ENCODE assay signal across 10 mouse cellular contexts in the genomic region with DNA sequence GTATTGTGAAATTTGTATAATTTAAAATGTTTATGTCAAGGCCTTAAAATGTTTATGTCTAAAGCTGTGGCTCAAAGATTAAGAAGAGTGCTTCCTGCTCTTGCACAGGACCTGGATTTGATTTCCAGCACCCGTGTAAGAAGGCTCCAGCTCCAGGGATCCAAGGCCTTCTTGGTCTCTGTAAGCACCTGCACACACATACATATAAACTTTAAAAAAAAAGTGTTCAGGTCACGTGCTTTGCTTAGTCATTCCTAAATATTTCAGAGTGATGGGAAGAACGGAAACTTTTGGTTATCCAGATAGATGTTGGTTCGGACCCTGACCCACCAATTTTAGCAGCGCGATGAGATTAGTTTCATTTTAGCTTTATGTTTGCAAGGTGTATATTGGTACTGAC. TPM values are rescaled to one million over a fixed set of nuclear protein-coding genes. Genes with fewer than 3 reads are reported as not detected.
DNase-seq lines count a peak whose midpoint lies in the region; ATAC-seq and TF ChIP-seq lines count a peak whose summit lies in the region.
"Had no signal": no experiment of that assay in that cellular context is flagged by ENCODE, and none has a peak within 500 bp of the region (broad histone marks: within the 10 kb centered on the region; RNA-seq: fewer than 3 reads in every experiment).

No protein-coding gene starts in this region.

- no peaks in the 10 kb centered on the region for H3K9me3 ChIP-seq in kidney, postnatal 0 days (replicated peaks; ENCODE audit: low read length)
- H3K9me3 ChIP-seq in embryonic facial prominence, embryonic 11.5 days (replicated peaks; ENCODE audit: control insufficient read depth, low read length) = no peaks in the 10 kb centered on the region
- no peaks in the 10 kb centered on the region for H3K9me3 ChIP-seq in intestine, embryonic 15.5 days
- H3K9me3 ChIP-seq in neural tube, embryonic 13.5 days = no peaks in the 10 kb centered on the region

- H3K36me3 ChIP-seq in kidney, postnatal 0 days (ENCODE audit: insufficient read depth, low read length) = no peaks in the 10 kb centered on the region
- H3K36me3 ChIP-seq in embryonic facial prominence, embryonic 11.5 days (replicated peaks; ENCODE audit: control insufficient read depth, insufficient read depth, low read depth, low read length) = no peaks in the 10 kb centered on the region
- no peaks in the 10 kb centered on the region for H3K36me3 ChIP-seq in intestine, embryonic 15.5 days
- H3K36me3 ChIP-seq in neural tube, embryonic 13.5 days = peaks cover 7% of the 10 kb centered on the region

- peak overlapping the region; percentile 81 for H3K4me2 ChIP-seq in kidney, postnatal 0 days (ENCODE audit: low read length)
- peak overlapping the region; percentile 76 for H3K4me2 ChIP-seq in embryonic facial prominence, embryonic 11.5 days (ENCODE audit: low read depth, low read length)
- H3K4me2 ChIP-seq in intestine, embryonic 15.5 days (replicated peaks) = peak overlapping the region; percentile 77
- peak overlapping the region; percentile 78 for H3K4me2 ChIP-seq in neural tube, embryonic 13.5 days

- H3K4me1 ChIP-seq in kidney, postnatal 0 days (replicated peaks; ENCODE audit: insufficient read depth, low read length) = no peaks in the 10 kb centered on the region; the same call in 1 of the 2 replicates
- no peaks in the 10 kb centered on the region for H3K4me1 ChIP-seq in embryonic facial prominence, embryonic 11.5 days (ENCODE audit: control insufficient read depth, insufficient read depth, low read length)
- H3K4me1 ChIP-seq in intestine, embryonic 15.5 days (replicated peaks) = no peaks in the 10 kb centered on the region
- peaks cover 20% of the 10 kb centered on the region for H3K4me1 ChIP-seq in neural tube, embryonic 13.5 days (replicated peaks)

- H3K27me3 ChIP-seq in kidney, postnatal 0 days (ENCODE audit: insufficient read depth, low read length) = no peaks in the 10 kb centered on the region
- H3K27me3 ChIP-seq in embryonic facial prominence, embryonic 11.5 days (ENCODE audit: control insufficient read depth, insufficient read depth, low read length) = no peaks in the 10 kb centered on the region
- no peaks in the 10 kb centered on the region for H3K27me3 ChIP-seq in intestine, embryonic 15.5 days (replicated peaks)
- H3K27me3 ChIP-seq in neural tube, embryonic 13.5 days = no peaks in the 10 kb centered on the region

- H3K9ac ChIP-seq in kidney, postnatal 0 days (ENCODE audit: low read depth, low read length) = no peak overlapping the region
- H3K9ac ChIP-seq in embryonic facial prominence, embryonic 11.5 days (replicated peaks; ENCODE audit: low read length) = peak overlapping the region; percentile 33
- H3K9ac ChIP-seq in intestine, embryonic 15.5 days = no peak overlapping the region
- peak overlapping the region; percentile 90; the same call in 1 of the 2 replicates for H3K9ac ChIP-seq in neural tube, embryonic 13.5 days

- H3K27ac ChIP-seq in kidney, postnatal 0 days = no peak overlapping the region
- peak overlapping the region; percentile 63; the same call in 1 of the 2 replicates for H3K27ac ChIP-seq in embryonic facial prominence, embryonic 11.5 days (replicated peaks; ENCODE audit: low read depth, low read length)
- H3K27ac ChIP-seq in intestine, embryonic 15.5 days = no peak overlapping the region
- peak overlapping the region; percentile 95 for H3K27ac ChIP-seq in neural tube, embryonic 13.5 days (replicated peaks)

- DNase-seq in kidney, postnatal 0 days (ENCODE audit: low spot score) = no peak
- DNase-seq in kidney, postnatal 10 days = no peak
- no peak for DNase-seq in embryonic facial prominence, embryonic 11.5 days (ENCODE audit: low spot score)
- no peak for DNase-seq in gastrocnemius, adult 8-10 months (ENCODE audit: low spot score in 2 of 2)
- no peak for DNase-seq in kidney, postnatal 4 days
- no peak for DNase-seq in adrenal gland, adult (ENCODE audit: inconsistent age in 2 of 2, low spot score in 1 of 2)
- DNase-seq: adrenal gland, adult 2 months had no signal

- no peak for TF ChIP-seq CTCF in kidney, postnatal 0 days (IDR thresholded peaks at IDR 0.05; ENCODE audit: low read depth)

- H3K4me3 ChIP-seq in kidney, postnatal 0 days (replicated peaks; ENCODE audit: low read depth, low read length) = no peak overlapping the region
- peak overlapping the region; percentile 57; the same call in 1 of the 2 replicates for H3K4me3 ChIP-seq in embryonic facial prominence, embryonic 11.5 days (ENCODE audit: low read depth, low read length)
- H3K4me3 ChIP-seq in intestine, embryonic 15.5 days (replicated peaks) = no peak overlapping the region
- peak overlapping the region; percentile 71 for H3K4me3 ChIP-seq in neural tube, embryonic 13.5 days

- WGBS in kidney, postnatal 0 days = 75% methylated on average over 6 of the region's 6 CpGs
- WGBS in embryonic facial prominence, embryonic 11.5 days = 69% methylated on average over 6 of the region's 6 CpGs
- WGBS in intestine, embryonic 15.5 days = 68% methylated on average over 6 of the region's 6 CpGs
- 72% methylated on average over 6 of the region's 6 CpGs for WGBS in neural tube, embryonic 13.5 days

- ATAC-seq in kidney, postnatal 0 days (replicated peaks; ENCODE audit: low FRiP score, low read depth) = no peak
- no peak for ATAC-seq in embryonic facial prominence, embryonic 11.5 days (replicated peaks; ENCODE audit: insufficient number of reproducible peaks, low FRiP score, low TSS enrichment, low read depth)
- no peak for ATAC-seq in intestine, embryonic 15.5 days
- ATAC-seq in neural tube, embryonic 13.5 days (ENCODE audit: low read depth) = no peak

RNA-seq across cellular contexts. Expression of a gene that starts 0.6 kb away (rescaled TPM):
- polyA plus RNA-seq in kidney, postnatal 0 days (2015; fragmentation: Nextera tagmentation; extraction: Ambion mirVana) = 4.8 and 5.4 TPM in 2 replicates
- polyA plus RNA-seq in embryonic facial prominence, embryonic 11.5 days (2014; fragmentation: Nextera tagmentation; extraction: Ambion mirVana) = 3.2 and 3.6 TPM in 2 replicates
- 6.3 and 7.4 TPM in 2 replicates for polyA plus RNA-seq in intestine, embryonic 15.5 days (2015; fragmentation: Nextera tagmentation; extraction: Ambion mirVana)
- 8.1 and 9.2 TPM in 2 replicates for polyA plus RNA-seq in neural tube, embryonic 13.5 days (2015; fragmentation: Nextera tagmentation; extraction: Ambion mirVana)
- total RNA-seq in gastrocnemius, adult 8-10 months (2022) = 1 to 10 TPM; 2.0 to 4.1 (median 2.4) TPM

RNA-seq across cellular contexts. Expression of a gene that starts 31.5 kb away (rescaled TPM):
- 0.55 and 0.88 TPM in 2 replicates for polyA plus RNA-seq in kidney, postnatal 0 days (2015; fragmentation: Nextera tagmentation; extraction: Ambion mirVana)
- 1.2 and 2.0 TPM in 2 replicates for polyA plus RNA-seq in embryonic facial prominence, embryonic 11.5 days (2014; fragmentation: Nextera tagmentation; extraction: Ambion mirVana)
- 0.64 and 0.77 TPM in 2 replicates for polyA plus RNA-seq in intestine, embryonic 15.5 days (2015; fragmentation: Nextera tagmentation; extraction: Ambion mirVana)
- 9.0 and 9.6 TPM in 2 replicates for polyA plus RNA-seq in neural tube, embryonic 13.5 days (2015; fragmentation: Nextera tagmentation; extraction: Ambion mirVana)
- under 1 TPM in 1 of 4 experiments, not detected in 3; 0.19 TPM for total RNA-seq in gastrocnemius, adult 8-10 months (2022)
- total RNA-seq: hematopoietic stem cell, adult 5-6 weeks had no signal

RNA-seq across cellular contexts. Expression of a gene that starts 45.9 kb away (rescaled TPM):
- 28.2 and 28.4 TPM in 2 replicates for polyA plus RNA-seq in kidney, postnatal 0 days (2015; fragmentation: Nextera tagmentation; extraction: Ambion mirVana)
- polyA plus RNA-seq in embryonic facial prominence, embryonic 11.5 days (2014; fragmentation: Nextera tagmentation; extraction: Ambion mirVana) = 38.5 and 43.7 TPM in 2 replicates
- 28.6 and 29.6 TPM in 2 replicates for polyA plus RNA-seq in intestine, embryonic 15.5 days (2015; fragmentation: Nextera tagmentation; extraction: Ambion mirVana)
- 35.7 and 36.7 TPM in 2 replicates for polyA plus RNA-seq in neural tube, embryonic 13.5 days (2015; fragmentation: Nextera tagmentation; extraction: Ambion mirVana)
- 10 to 100 TPM; 35.8 to 40.7 (median 37.8) TPM for total RNA-seq in gastrocnemius, adult 8-10 months (2022)

RNA-seq across cellular contexts. Expression of a gene that starts 54.8 kb away (rescaled TPM):
- polyA plus RNA-seq in kidney, postnatal 0 days (2015; fragmentation: Nextera tagmentation; extraction: Ambion mirVana) = 6.3 and 7.6 TPM in 2 replicates
- 12.1 and 15.3 TPM in 2 replicates for polyA plus RNA-seq in embryonic facial prominence, embryonic 11.5 days (2014; fragmentation: Nextera tagmentation; extraction: Ambion mirVana)
- polyA plus RNA-seq in intestine, embryonic 15.5 days (2015; fragmentation: Nextera tagmentation; extraction: Ambion mirVana) = 6.6 and 7.1 TPM in 2 replicates
- polyA plus RNA-seq in neural tube, embryonic 13.5 days (2015; fragmentation: Nextera tagmentation; extraction: Ambion mirVana) = 20.1 and 20.2 TPM in 2 replicates
- 10 to 100 TPM; 12.4 to 15.7 (median 13.4) TPM for total RNA-seq in gastrocnemius, adult 8-10 months (2022)

Comparison
In these comparisons a context has a peak if more than half of its experiments do, and no peak if none do; other contexts are left out.
1. H3K27ac ChIP-seq: peak in embryonic facial prominence, embryonic 11.5 days (single experiment) and neural tube, embryonic 13.5 days (single experiment); none in kidney, postnatal 0 days (single experiment) and intestine, embryonic 15.5 days (single experiment).
2. H3K4me3 ChIP-seq: peak in embryonic facial prominence, embryonic 11.5 days (single experiment) and neural tube, embryonic 13.5 days (single experiment); none in kidney, postnatal 0 days (single experiment) and intestine, embryonic 15.5 days (single experiment).
3. H3K9ac ChIP-seq: peak in embryonic facial prominence, embryonic 11.5 days (single experiment) and neural tube, embryonic 13.5 days (single experiment); none in kidney, postnatal 0 days (single experiment) and intestine, embryonic 15.5 days (single experiment).
4. Peak in every context shown above with its lines, with median percentiles within 50 percentile points of each other: H3K4me2 ChIP-seq.